Mouse (Mus musculus) ES-Bruce4 (cell line): ENCODE data around the gene BC049352.

Experiments used
- CTCF ChIP-seq: IDR thresholded peaks from one replicate; pipeline ENCODE4 v1.8.1; 2011; ENCODE audit warnings: low read depth, low read length
- EP300 ChIP-seq: IDR thresholded peaks from 2 replicates; pipeline ENCODE4 v1.6.1; 2011; ENCODE audit warnings: low read depth, low read length; ENCODE audit not compliant: insufficient read depth

- TF ChIP-seq CTCF (no peak), EP300 (no peak)
Observed at GRCm38 (mm10) chr9:45274635-45275034, 92.8 kb downstream of the BC049352 start.
